Mouse (Mus musculus) ES-E14 (cell line): Measurements from ENCODE around the gene Orc4. TPM values are rescaled to one million over a fixed set of nuclear protein-coding genes. Genes with fewer than 3 reads are reported as not detected.

ENCODE experiments used
- DNase-seq: peaks from one replicate; pipeline ENCODE4 v3.0.0-alpha.2; 2013; ENCODE audit warnings: low read depth, low spot score
- H3K27ac ChIP-seq: 2 replicates; pipeline ENCODE4 v1.5.1; 2012; ENCODE audit warnings: low read depth, mild to moderate bottlenecking, low read length, moderate library complexity, mixed read lengths; ENCODE audit not compliant: poor library complexity, insufficient read depth, severe bottlenecking
- H3K36me3 ChIP-seq: 2 replicates; pipeline ENCODE4 v1.6.1; 2012; ENCODE audit warnings: mild to moderate bottlenecking, low read length, moderate library complexity, mixed read lengths; ENCODE audit not compliant: control insufficient read depth, poor library complexity, insufficient read depth, severe bottlenecking
- H3K4me1 ChIP-seq, 2 experiments: fragments of 150-350 bp in 1 of 2; sonication (generic) in 1 of 2; 2 replicates each; pipeline ENCODE4 v1.6.1; 2012; ENCODE audit warnings: low read length in 2 of 2, mild to moderate bottlenecking in 1 of 2, mixed read lengths in 1 of 2; ENCODE audit not compliant: control insufficient read depth in 2 of 2, insufficient read depth in 2 of 2, poor library complexity in 1 of 2
- H3K4me3 ChIP-seq, 2 experiments: fragments of 150-350 bp in 1 of 2; sonication (generic) in 1 of 2; 2 replicates each; pipeline ENCODE4 v1.5.1; 2012; ENCODE audit warnings: low read length in 2 of 2, low read depth in 1 of 2, mild to moderate bottlenecking in 1 of 2, mixed read lengths in 1 of 2; ENCODE audit not compliant: insufficient read depth in 1 of 2, poor library complexity in 1 of 2, severe bottlenecking in 1 of 2
- H3K9ac ChIP-seq: 2 replicates; pipeline ENCODE4 v1.6.1; 2012; ENCODE audit warnings: low read depth, mild to moderate bottlenecking, low read length, mixed read lengths; ENCODE audit not compliant: poor library complexity, insufficient read depth, severe bottlenecking
- H3K9me3 ChIP-seq: fragments of 150-350 bp; sonication (generic); 2 replicates; pipeline ENCODE4 v1.6.1; 2012; ENCODE audit warnings: low read depth, mild to moderate bottlenecking, low read length; ENCODE audit not compliant: control insufficient read depth, insufficient read depth
- CHD2 ChIP-seq: IDR thresholded peaks from 2 replicates; pipeline ENCODE4 v1.6.1; 2014; ENCODE audit warnings: mild to moderate bottlenecking, low read depth, low read length, inconsistent platforms
- HCFC1 ChIP-seq: IDR thresholded peaks from 2 replicates; pipeline ENCODE4 v1.6.1; 2012; ENCODE audit warnings: low read length, inconsistent platforms, borderline replicate concordance; ENCODE audit not compliant: insufficient read depth
- MAFK ChIP-seq: IDR thresholded peaks from 2 replicates; pipeline ENCODE4 v1.6.1; 2014; ENCODE audit warnings: mild to moderate bottlenecking, low read depth, low read length, inconsistent platforms; ENCODE audit not compliant: insufficient read depth
- ZC3H11A ChIP-seq: IDR thresholded peaks from 2 replicates; pipeline ENCODE4 v1.6.1; 2012; ENCODE audit warnings: low read depth, mild to moderate bottlenecking, inconsistent platforms, low read length, borderline replicate concordance
- ZNF384 ChIP-seq: IDR thresholded peaks from 2 replicates; pipeline ENCODE4 v1.6.1; 2012; ENCODE audit warnings: low read depth, low read length, inconsistent platforms
- in situ Hi-C, 2 experiments: fragments of 600-800 bp; cut with MboI; formaldehyde crosslinking; loops; one replicate each; pipeline ENCODE4 v1.15.1; 2025; ENCODE audit warnings: low sequenced_read_pairs in 2 of 2, inconsistent platforms in 1 of 2; ENCODE audit not compliant: unreplicated experiment in 2 of 2
- total RNA-seq: library from RNA; depleted of rRNA; stranded (reverse); fragments of 300-350 nt; gene quantifications from 2 replicates; pipeline ENCODE4 v1.2.3, GENCODE M21; 2012

Gene Orc4
- total RNA-seq, 1 experiment, result 55.9 TPM

- Histone ChIP-seq H3K4me3 (no peak overlapping the region), H3K36me3 (peaks cover 5% of the 10 kb centered on the region)
Measured at GRCm38 (mm10) chr2:48915832-48916231, 34.2 kb downstream of the Orc4 start.

GRCm38 (mm10) chr2:48914185-48914584, 35.9 kb downstream of the Orc4 start:
- no peaks in the 10 kb centered on the region for H3K9me3 ChIP-seq
- H3K4me3 ChIP-seq, result no peak overlapping the region
- no peak for DNase-seq
- peaks cover 5% of the 10 kb centered on the region for H3K36me3 ChIP-seq
- no peak overlapping the region for H3K27ac ChIP-seq
- in situ Hi-C loops, result loop anchor here in 1 of 2 experiments (25.0 kb wide), 2 partner anchors 398 to 823 kb away; no protein-coding TSS in a partner anchor
- no peak overlapping the region for H3K9ac ChIP-seq
- H3K4me1 ChIP-seq, result no peaks in the 10 kb centered on the region
- TF ChIP-seq ZNF384 (no peak), ZC3H11A (no peak), MAFK (no peak), CHD2 (no peak), HCFC1 (no peak)

More at GRCm38 (mm10) chr2:48915832-48916231, 34.2 kb downstream of the Orc4 start:
- H3K9me3 ChIP-seq, result no peaks in the 10 kb centered on the region
- no peak for DNase-seq
- no peak overlapping the region for H3K9ac ChIP-seq
- H3K27ac ChIP-seq, result no peak overlapping the region
- in situ Hi-C loops, result loop anchor here in 1 of 2 experiments (25.0 kb wide), 2 partner anchors 396 to 821 kb away; no protein-coding TSS in a partner anchor
- no peak for TF ChIP-seq ZNF384
- TF ChIP-seq MAFK, result no peak
- TF ChIP-seq ZC3H11A, result no peak
- no peak for TF ChIP-seq CHD2
- no peak for TF ChIP-seq HCFC1
- H3K4me1 ChIP-seq, result no peaks in the 10 kb centered on the region

- no peaks in the 10 kb centered on the region for H3K4me1 ChIP-seq
- H3K4me3 ChIP-seq, result no peak overlapping the region
- H3K27ac ChIP-seq, result no peak overlapping the region
- H3K9me3 ChIP-seq, result no peaks in the 10 kb centered on the region
- peaks cover 4% of the 10 kb centered on the region; the same call in 1 of the 2 replicates for H3K36me3 ChIP-seq
- in situ Hi-C loops, result loop anchor here in 1 of 2 experiments (25.0 kb wide), 2 partner anchors 403 to 828 kb away; no protein-coding TSS in a partner anchor
- TF ChIP-seq ZNF384 (no peak), CHD2 (no peak), MAFK (no peak), HCFC1 (no peak), ZC3H11A (no peak)
- H3K9ac ChIP-seq, result no peak overlapping the region
- DNase-seq, result no peak
Measured at GRCm38 (mm10) chr2:48908866-48909265, 41.2 kb downstream of the Orc4 start.

GRCm38 (mm10) chr2:48895186-48895585, 54.9 kb downstream of the Orc4 start:
- in situ Hi-C loops, result loop anchor here (25.0 kb wide), 3 partner anchors 1108 to 1408 kb away; no protein-coding TSS in a partner anchor
- peak; percentile 85 for TF ChIP-seq MAFK
- TF ChIP-seq HCFC1, result no peak

GRCm38 (mm10) chr2:48885945-48886344, 64.1 kb downstream of the Orc4 start:
- H3K4me3 ChIP-seq, result no peak overlapping the region
- in situ Hi-C loops, result loop anchor here (25.0 kb wide), 3 partner anchors 1099 to 1399 kb away; no protein-coding TSS in a partner anchor
- DNase-seq, result peak; percentile 49
- H3K9me3 ChIP-seq, result no peaks in the 10 kb centered on the region
- H3K4me1 ChIP-seq, result no peaks in the 10 kb centered on the region
- no peaks in the 10 kb centered on the region for H3K36me3 ChIP-seq
- no peak overlapping the region for H3K9ac ChIP-seq
- no peak overlapping the region for H3K27ac ChIP-seq
- no peak for TF ChIP-seq MAFK
- TF ChIP-seq ZNF384, result no peak
- TF ChIP-seq ZC3H11A, result peak; percentile 62; the same call in 1 of the 2 replicates

More at GRCm38 (mm10) chr2:48895186-48895585, 54.9 kb downstream of the Orc4 start:
- H3K9ac ChIP-seq, result no peak overlapping the region
- H3K4me1 ChIP-seq, result no peaks in the 10 kb centered on the region
- no peaks in the 10 kb centered on the region for H3K9me3 ChIP-seq
- H3K36me3 ChIP-seq, result no peaks in the 10 kb centered on the region; the same call in 1 of the 2 replicates
- H3K27ac ChIP-seq, result no peak overlapping the region
- DNase-seq, result no peak
- no peak overlapping the region for H3K4me3 ChIP-seq
